Mouse (Mus musculus) lung, adult 2 months (tissue): ENCODE measurements around the gene Prcp. TPM values are rescaled to one million over a fixed set of nuclear protein-coding genes. Genes with fewer than 3 reads are reported as not detected.
"Not testable (repeated sequence)": the region's sequence is repeated elsewhere in the genome, so short reads cannot be mapped to it uniquely, and the experiment has no call there.

Source experiments
- DNase-seq: peaks from one replicate; pipeline ENCODE4 v3.0.0; 2022
- H3K4me1 ChIP-seq: fragments of 200-500 bp; 2 replicates; pipeline ENCODE4 v1.6.1; 2011; ENCODE audit warnings: low read length; ENCODE audit not compliant: control insufficient read depth, insufficient read depth
- H3K4me3 ChIP-seq: fragments of 200-500 bp; replicated peaks from 2 replicates; pipeline ENCODE3; 2011; ENCODE audit warnings: low read depth, mild to moderate bottlenecking, control low read depth, low read length; ENCODE audit errors: extremely low read depth
- CTCF ChIP-seq: fragments of 200-500 bp; IDR thresholded peaks from 2 replicates; pipeline ENCODE4 v1.5.1; 2011; ENCODE audit warnings: mild to moderate bottlenecking, low read length, control low read depth; ENCODE audit not compliant: insufficient read depth
- POLR2A ChIP-seq: fragments of 200-500 bp; IDR thresholded peaks from 2 replicates; pipeline ENCODE4 v1.6.1; 2011; ENCODE audit warnings: low read depth, mild to moderate bottlenecking, control low read depth, low read length, borderline replicate concordance; ENCODE audit errors: extremely low read depth
- WGBS: fragments of 180-500 bp; shearing (Covaris S2); methylation state at CpG from one replicate; pipeline ENCODE4 v1.1.7; 2018; 5-methylcytosine and 5-hydroxymethylcytosine counted together
- polyA plus RNA-seq: library from polyadenylated mRNA; depleted of rRNA; stranded (reverse); fragments of >200 nt; gene quantifications from 2 replicates; pipeline ENCODE4 v1.2.3, GENCODE M21; 2012; rRNA removed

Gene Prcp
- polyA plus RNA-seq, 1 experiment = 32.5 TPM

GRCm38 (mm10) chr7:92978225-92978624 lies 104.0 kb downstream of the Prcp start:
- Histone ChIP-seq H3K4me3 (no peak overlapping the region), H3K4me1 (no peaks in the 10 kb centered on the region)
- TF ChIP-seq POLR2A = no peak
- TF ChIP-seq CTCF = no peak
- 57% methylated on average over 4 of the region's 4 CpGs for WGBS
- no peak for DNase-seq

- H3K4me3 ChIP-seq, DNase-seq, H3K4me1 ChIP-seq: not testable (repeated sequence)
- WGBS = 34% methylated on average over 7 of the region's 7 CpGs
These were observed 104.5 kb downstream of the Prcp start for GRCm38 (mm10) chr7:92978720-92979119.

DNA sequence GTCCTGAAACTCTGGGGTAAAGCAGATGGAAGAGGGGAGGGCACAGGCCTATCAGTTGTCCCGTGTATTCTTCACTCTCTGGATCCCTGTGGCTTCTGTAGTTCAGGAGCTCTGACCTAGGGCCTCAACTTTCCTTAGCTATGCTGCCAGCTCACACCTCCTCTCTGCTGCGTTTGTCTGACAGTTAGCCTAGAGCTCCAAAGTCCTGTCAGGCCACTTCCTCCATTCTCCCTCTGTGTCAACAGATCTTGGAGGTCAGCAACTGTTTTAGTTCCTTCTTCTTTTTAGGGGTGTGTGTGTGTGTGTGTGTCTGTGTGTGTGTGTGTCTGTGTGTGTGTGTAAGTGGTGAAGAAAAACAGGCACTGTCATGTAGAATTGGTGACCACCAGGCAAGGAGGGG lies 106.5 kb downstream of the Prcp start:
- no peak overlapping the region for H3K4me3 ChIP-seq
- 23% methylated on average over 2 of the region's 2 CpGs for WGBS
- DNase-seq = no peak
- TF ChIP-seq CTCF (no peak), POLR2A (no peak)
- no peaks in the 10 kb centered on the region for H3K4me1 ChIP-seq

DNA sequence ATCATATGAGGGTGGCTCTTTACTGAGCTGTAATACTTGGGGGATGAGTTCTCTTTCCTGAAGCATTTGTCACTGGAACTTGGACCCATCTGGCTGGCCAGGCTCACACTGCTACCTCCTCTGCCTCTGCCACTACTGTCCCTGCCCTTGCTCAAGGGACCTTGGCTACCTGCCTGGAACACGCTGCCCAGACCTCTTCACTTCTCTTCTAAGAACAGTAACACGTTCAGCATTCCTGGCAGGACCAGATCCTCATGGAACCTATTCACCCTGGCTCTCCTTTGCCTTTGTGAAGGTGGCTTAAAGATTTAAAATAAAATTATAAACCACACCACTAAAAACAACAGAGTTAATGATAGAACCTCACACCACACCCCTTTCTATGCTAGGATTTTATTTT lies 107.6 kb downstream of the Prcp start:
- Histone ChIP-seq H3K4me1 (no peaks in the 10 kb centered on the region), H3K4me3 (no peak overlapping the region)
- 53% methylated on average over 2 of the region's 2 CpGs for WGBS
- no peak for DNase-seq
- TF ChIP-seq CTCF (no peak), POLR2A (no peak)

Other genes starting within 250 kb of the Prcp start
- 2.3 and 3.4 TPM in 2 replicates for gene Ankrd42, start 237.3 kb upstream of the Prcp start, polyA plus RNA-seq
- gene Pcf11, start 204.5 kb upstream of the Prcp start, polyA plus RNA-seq = 14.7 and 17.1 TPM in 2 replicates
- 0.43 and 0.96 TPM in 2 replicates for gene Rab30, start 132.9 kb upstream of the Prcp start, polyA plus RNA-seq
- gene Ddias, start 223 bp upstream of the Prcp start, polyA plus RNA-seq = 0.03 and 0.07 TPM in 2 replicates
- 7.3 and 7.6 TPM in 2 replicates for gene Fam181b, start 205.4 kb downstream of the Prcp start, polyA plus RNA-seq